Mouse (Mus musculus): ENCODE measurements around the gene Cers4.

Gene Cers4

GRCm38 (mm10) chr8:4492851-4493685, at the start of gene Cers4:
TSS of gene Cers4 (plus strand) at chr8:4493026.
- in situ Hi-C loops (cut with MboI; ENCODE audit: unreplicated experiment in 2 of 2) = loop anchor here (5.0 kb wide), 1 partner anchor 184 kb away; no protein-coding TSS in a partner anchor

DNA sequence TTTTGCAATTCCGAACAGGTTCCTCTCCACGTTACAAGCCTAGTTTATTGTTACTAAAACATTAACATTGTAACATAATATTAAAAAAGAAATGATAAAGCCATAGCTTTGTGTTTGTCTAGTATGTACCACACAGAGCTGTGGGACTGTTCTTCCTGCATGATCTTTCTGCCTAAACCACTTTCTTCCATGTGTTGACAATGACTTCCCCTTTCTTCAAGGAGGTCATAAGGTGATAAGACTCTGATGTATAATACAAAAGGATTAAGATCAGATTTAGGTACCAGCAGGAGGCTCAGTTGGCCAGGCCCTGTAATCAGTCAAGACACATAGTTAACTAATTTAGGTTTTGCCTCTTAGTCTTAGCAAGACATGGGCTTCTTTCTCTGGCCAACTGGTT, 34.7 kb upstream of the Cers4 start:
- in situ Hi-C loops (cut with MboI; ENCODE audit: unreplicated experiment in 2 of 2) = no loop called here

DNA sequence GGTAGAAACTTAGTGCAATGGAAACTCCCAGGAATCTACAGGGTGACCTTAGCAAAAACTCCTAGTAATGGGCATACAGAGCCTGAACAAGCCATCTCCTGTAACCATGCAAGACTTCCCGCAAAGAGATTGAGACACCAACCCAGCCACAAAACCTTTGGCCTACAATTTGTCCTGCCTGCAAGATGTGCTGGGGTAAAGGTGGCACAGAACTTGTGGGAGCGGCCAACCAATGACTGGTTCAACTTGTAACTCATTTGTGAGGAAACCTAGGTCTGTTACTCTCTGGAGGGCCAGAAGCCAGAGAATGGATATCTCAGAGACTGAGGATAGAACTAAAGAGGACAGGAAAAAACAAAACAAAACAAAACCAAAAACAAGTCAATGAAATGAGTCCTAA, 29.8 kb upstream of the Cers4 start:
- in situ Hi-C loops (cut with MboI; ENCODE audit: unreplicated experiment in 2 of 2) = no loop called here

GRCm38 (mm10) chr8:4474419-4475187, 18.2 kb upstream of the Cers4 start:
- in situ Hi-C loops (cut with MboI; ENCODE audit: unreplicated experiment in 2 of 2) = no loop called here

DNA sequence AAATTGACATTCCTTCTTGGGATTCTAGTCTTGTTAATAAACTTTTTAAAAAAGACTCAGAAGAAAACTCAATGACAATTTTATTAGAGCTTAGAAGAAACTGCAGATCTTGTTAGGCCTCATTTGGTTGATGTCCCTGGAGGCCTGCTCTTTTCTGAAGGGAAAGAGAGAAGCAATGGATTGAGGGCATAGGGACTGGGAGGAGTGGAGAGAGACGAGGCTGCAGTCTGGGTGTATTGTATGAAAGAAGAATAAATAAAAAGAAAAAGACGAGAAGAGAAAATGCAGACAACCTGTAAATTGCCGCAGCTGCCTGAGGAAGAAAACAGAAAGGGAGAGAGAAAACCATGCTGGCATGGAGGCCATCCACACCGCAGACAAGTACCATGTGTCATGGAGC, 11.7 kb upstream of the Cers4 start:
- in situ Hi-C loops (cut with MboI; ENCODE audit: unreplicated experiment in 2 of 2) = no loop called here

DNA sequence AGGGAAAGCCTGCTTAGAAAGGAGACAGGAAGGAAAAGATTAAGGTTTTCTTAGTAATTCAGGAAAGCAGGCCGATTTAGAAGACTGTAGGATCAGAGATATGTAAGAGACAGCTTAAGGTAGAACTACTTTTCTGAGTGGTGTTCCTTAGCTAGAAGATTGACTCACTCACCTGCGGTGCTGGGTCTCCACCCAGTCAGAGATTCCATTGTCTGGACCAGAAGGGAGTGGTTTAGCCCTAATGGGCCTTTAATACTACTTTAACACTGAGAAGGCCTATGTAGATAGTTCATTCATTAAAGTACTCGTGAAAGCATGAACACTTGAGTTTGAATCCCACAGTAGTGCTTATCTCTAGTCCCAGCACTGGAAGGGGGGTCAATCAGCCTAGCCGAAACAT, 11.2 kb upstream of the Cers4 start:
- in situ Hi-C loops (cut with MboI; ENCODE audit: unreplicated experiment in 2 of 2) = no loop called here

DNA sequence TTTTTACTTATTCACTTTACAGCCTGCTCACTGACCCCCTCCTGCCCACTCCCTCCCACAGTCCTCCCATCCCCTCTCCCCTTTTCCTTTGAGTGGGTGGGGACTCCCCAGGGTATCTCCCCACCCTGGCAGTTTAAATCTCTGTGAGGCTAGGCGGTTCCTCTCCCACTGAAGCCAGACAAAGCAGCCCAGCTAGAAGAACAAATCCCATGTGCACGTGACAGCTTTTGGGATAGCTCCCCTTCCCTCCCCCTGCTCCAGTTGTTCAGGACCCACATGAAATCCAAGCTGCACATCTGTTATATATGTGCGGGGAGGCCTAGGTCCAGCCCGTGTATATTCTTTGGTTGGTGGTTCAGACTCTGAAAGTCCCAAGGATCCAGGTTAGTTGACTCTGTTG, 10.3 kb upstream of the Cers4 start:
- in situ Hi-C loops (cut with MboI; ENCODE audit: unreplicated experiment in 2 of 2) = no loop called here

GRCm38 (mm10) chr8:4483330-4483729, 9.5 kb upstream of the Cers4 start:
- in situ Hi-C loops (cut with MboI; ENCODE audit: unreplicated experiment in 2 of 2) = no loop called here

DNA sequence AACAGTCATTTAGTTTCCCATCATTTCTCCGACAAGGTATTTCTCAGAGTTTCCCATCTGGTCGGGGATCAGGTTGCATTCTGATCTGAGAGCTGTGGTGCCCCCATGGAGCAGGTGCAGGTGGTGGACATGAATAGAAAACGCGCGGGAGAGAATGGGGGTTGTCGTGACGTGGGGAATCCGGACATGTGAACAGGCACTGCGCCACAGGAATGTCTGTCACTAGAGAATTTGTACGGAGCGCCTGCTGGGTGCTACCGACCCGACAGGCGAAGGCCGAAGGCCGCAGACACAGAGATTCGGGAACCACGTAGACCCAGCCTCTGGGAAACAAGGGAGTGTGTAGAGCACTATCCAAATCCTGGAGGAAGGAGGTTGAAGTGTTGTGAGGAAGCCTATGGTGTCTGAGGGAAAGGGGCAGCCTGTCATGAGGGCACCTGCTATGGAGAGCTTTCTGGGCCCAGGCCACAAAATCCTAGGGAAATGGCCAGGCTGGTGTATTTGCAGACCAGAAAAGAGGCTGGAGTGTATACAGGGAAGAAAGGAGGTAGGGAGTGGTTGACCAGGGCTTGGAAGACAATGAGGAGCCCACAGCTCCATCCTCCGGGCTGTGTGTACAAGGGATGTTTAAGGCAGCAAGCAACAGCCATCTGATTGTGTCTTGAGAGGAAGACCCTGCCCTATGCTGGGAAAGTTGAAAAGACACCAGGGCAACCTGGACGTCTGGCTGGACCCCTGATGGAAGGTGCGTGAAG, 1.0 kb downstream of the Cers4 start:
- in situ Hi-C loops (cut with MboI; ENCODE audit: unreplicated experiment in 2 of 2) = loop anchor here (5.0 kb wide), 1 partner anchor 183 kb away; no protein-coding TSS in a partner anchor

DNA sequence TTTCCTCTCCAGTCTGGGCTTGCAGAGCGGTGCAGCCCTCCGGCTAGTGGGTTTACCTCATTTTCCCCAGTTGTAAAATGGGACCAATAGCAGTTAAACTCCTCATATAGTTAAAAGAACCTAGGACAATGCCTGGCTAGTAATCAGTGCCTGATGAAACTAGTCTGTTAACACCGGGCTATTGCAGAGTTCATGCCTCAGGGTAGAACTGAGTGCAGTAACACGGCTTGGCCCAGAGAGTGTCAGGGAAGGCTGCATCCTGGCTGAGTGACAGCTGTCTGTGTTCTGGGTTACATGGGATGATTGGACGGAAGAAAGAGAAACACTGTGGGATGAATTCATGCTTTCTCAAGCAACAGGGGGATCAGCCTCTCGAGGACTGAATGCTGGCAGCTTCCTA, 3.1 kb downstream of the Cers4 start:
- in situ Hi-C loops (cut with MboI; ENCODE audit: unreplicated experiment in 2 of 2) = no loop called here

GRCm38 (mm10) chr8:4497610-4498009, 4.8 kb downstream of the Cers4 start:
- in situ Hi-C loops (cut with MboI; ENCODE audit: unreplicated experiment in 2 of 2) = no loop called here

DNA sequence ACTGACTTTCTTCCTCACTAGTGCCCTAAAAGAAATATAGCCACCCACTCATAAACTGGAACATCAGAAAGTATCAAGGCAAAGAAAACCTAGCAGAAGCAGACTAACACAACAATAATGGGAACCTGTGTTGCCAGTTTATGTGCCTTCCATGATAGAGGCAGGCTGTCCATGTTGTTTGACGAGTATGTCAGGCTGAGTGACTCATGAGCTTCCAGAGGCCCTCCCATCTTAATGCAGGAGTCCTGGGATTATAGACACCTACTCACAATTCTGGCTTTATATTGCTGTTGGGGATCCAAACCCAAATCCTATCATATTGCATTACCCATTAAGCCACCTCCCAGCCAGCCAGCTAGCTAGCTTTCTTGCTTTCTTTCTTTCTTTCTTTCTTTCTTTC, 12.5 kb downstream of the Cers4 start:
- in situ Hi-C loops (cut with MboI; ENCODE audit: unreplicated experiment in 2 of 2) = loop anchor here (25.0 kb wide), 2 partner anchors 793 to 1043 kb away; partner anchors contain the start of genes Clec4g (in 1 of the 2), Pex11g (in 1 of the 2) and Tex45 (in 1 of the 2)

DNA sequence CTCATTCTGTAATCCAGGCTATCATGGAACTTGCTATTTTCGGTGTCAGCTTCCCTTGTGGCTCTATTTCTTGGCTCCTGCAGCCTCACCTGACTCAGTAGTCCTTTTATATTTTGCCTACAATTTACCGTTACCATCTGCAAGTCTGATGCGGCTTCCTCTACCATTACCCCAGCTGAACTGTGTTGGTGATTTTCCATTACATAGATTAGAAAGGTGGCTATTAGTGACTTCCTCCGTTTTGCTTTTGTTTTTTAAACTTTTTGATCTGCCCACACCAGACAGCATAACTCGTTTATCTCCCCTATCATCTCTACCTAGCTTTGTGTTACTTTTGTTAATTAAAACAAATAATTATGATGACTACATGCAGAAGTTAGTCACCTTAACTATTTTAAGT, 14.7 kb downstream of the Cers4 start:
- in situ Hi-C loops (cut with MboI; ENCODE audit: unreplicated experiment in 2 of 2) = loop anchor here (25.0 kb wide), 2 partner anchors 795 to 1045 kb away; partner anchors contain the start of genes Clec4g (in 1 of the 2), Pex11g (in 1 of the 2) and Tex45 (in 1 of the 2)

- in situ Hi-C loops (cut with MboI; ENCODE audit: unreplicated experiment in 2 of 2) = loop anchor here (10.0 to 25.0 kb wide), 6 partner anchors 96 to 1049 kb away; partner anchors contain the start of genes Clec4g (in 1 of the 2), Ctxn1 (in 1 of the 2), Pex11g (in 1 of the 2) and Snapc2 (in 1 of the 2)
These were observed 18.0 kb downstream of the Cers4 start for GRCm38 (mm10) chr8:4510824-4511223.

- in situ Hi-C loops (cut with MboI; ENCODE audit: unreplicated experiment in 2 of 2) = loop anchor here (10.0 to 25.0 kb wide), 6 partner anchors 97 to 1049 kb away; partner anchors contain the start of genes Clec4g (in 1 of the 2), Ctxn1 (in 1 of the 2), Pex11g (in 1 of the 2) and Snapc2 (in 1 of the 2)
These were observed 18.7 kb downstream of the Cers4 start for GRCm38 (mm10) chr8:4511429-4512115.

GRCm38 (mm10) chr8:4512116-4512495, 19.3 kb downstream of the Cers4 start:
- in situ Hi-C loops (cut with MboI; ENCODE audit: unreplicated experiment in 2 of 2) = loop anchor here (10.0 to 25.0 kb wide), 6 partner anchors 97 to 1050 kb away; partner anchors contain the start of genes Clec4g (in 1 of the 2), Ctxn1 (in 1 of the 2), Pex11g (in 1 of the 2) and Snapc2 (in 1 of the 2)

DNA sequence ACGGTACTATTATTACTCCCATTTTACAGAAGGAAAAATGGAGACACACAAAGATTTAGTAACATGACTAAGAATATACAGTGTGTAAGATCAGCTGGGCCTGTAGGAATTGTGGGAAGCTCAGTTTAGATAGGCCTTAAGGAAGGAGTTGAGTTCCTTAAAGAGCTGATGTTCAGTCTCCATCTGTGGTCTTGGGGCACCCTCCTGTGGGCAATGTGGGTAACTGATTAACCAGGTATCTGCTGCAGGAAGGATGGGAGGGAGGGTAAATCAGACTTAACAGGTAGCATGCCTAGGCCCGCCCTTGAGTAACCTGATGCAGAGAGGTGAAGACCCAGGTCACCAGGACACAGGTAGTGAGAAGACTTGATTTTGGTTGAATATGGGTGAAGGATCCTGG, 23.3 kb downstream of the Cers4 start:
- in situ Hi-C loops (cut with MboI; ENCODE audit: unreplicated experiment in 2 of 2) = loop anchor here (5.0 to 25.0 kb wide), 7 partner anchors 101 to 1054 kb away; partner anchors contain the start of genes Clec4g (in 1 of the 2), Ctxn1 (in 1 of the 2), Pex11g (in 1 of the 2) and Snapc2 (in 1 of the 2)

GRCm38 (mm10) chr8:4521472-4521871, 28.6 kb downstream of the Cers4 start:
- in situ Hi-C loops (cut with MboI; ENCODE audit: unreplicated experiment in 2 of 2) = loop anchor here (25.0 kb wide), 2 partner anchors 809 to 1059 kb away; partner anchors contain the start of genes Clec4g (in 1 of the 2), Pex11g (in 1 of the 2) and Tex45 (in 1 of the 2)

GRCm38 (mm10) chr8:4523525-4523924, 30.7 kb downstream of the Cers4 start:
- in situ Hi-C loops (cut with MboI; ENCODE audit: unreplicated experiment in 2 of 2) = loop anchor here (25.0 kb wide), 2 partner anchors 811 to 1061 kb away; partner anchors contain the start of genes Clec4g (in 1 of the 2), Pex11g (in 1 of the 2) and Tex45 (in 1 of the 2)

Measured in v-Abl transformed pro-B cells (cell line).